Mouse (Mus musculus): ENCODE data around the gene Tbcd. TPM values are rescaled to one million over a fixed set of nuclear protein-coding genes. Genes with fewer than 3 reads are reported as not detected.
A peak's percentile ranks its signal among the peaks of the same experiment; 100 is the strongest.

Tbcd gene
- polyA plus RNA-seq, 1 experiment from 2014 or later = 39.2 TPM

DNA sequence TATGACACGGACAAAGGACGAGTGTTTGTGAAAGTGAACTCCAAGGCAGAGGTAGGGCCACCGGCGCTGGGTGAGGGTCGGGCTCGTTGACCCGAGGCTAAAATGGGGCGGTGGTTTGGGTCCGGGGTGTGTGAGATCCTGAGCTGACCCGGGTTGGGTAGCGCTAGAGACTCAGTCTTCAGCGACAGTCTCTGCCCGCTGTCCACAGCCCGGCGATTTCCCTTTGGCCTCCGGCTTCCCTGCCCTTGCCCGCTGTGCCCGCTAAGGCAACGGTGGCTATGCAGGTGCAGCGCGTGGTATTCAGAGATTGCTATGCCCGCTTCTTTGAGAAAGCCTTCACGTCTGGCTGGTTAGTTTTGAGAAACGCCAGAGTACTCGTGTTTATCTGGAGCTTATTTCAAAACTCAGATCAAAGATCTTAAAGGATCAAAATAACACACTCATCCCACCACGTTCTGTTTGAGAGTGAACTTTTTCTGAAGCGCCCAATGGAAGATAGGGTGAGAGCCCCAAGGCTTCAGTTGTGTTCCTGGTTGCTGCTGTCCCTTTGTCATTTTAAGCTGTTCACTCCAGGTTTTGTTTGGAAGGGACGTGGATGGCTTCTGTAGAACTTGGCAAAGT lies 30.1 kb upstream of the Tbcd start:
- H3K4me2 ChIP-seq (ENCODE audit: low read depth, low read length) = peak overlapping the region; percentile 69
- H3K9ac ChIP-seq (replicated peaks; ENCODE audit: low read depth, low read length) = peak overlapping the region; percentile 60
- ATAC-seq (ENCODE audit: low read depth) = peak; percentile 69
- H3K9me3 ChIP-seq (ENCODE audit: control insufficient read depth, low read length) = no peaks in the 10 kb centered on the region
- under 1% methylated on average over 27 of the region's 28 CpGs for WGBS
- H3K27me3 ChIP-seq (ENCODE audit: control insufficient read depth, insufficient read depth, low read length) = no peaks in the 10 kb centered on the region
- no peak overlapping the region for H3K27ac ChIP-seq (ENCODE audit: low read depth, low read length)
- peak overlapping the region; percentile 58 for H3K4me3 ChIP-seq (ENCODE audit: low read depth, low read length)
- no peaks in the 10 kb centered on the region for H3K4me1 ChIP-seq (ENCODE audit: control insufficient read depth, insufficient read depth, low read length)
- 0 out of 2 replicates have a peak, but pooled peaks cover 4% of the 10 kb centered on the region for H3K36me3 ChIP-seq (ENCODE audit: control insufficient read depth, insufficient read depth, low read length)

DNA sequence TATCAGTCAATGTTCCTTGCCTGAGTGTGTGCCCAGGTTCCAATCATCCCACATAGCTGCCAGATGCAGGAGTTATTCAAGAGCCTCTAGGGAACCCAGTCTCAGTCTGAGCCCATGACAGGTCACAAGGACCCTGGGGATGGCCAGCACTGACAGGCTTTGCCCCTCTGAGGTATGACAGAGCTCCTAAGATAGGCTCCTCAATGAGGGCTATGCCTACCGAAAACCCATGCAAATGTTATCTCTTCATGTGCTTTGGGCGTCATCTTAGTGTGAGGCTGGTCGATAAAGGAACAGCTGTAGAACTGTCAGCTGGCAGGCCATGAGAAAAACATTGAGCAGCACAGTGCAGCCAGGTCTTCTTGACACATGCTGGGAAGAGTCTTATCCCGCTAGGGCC lies 18.4 kb upstream of the Tbcd start:
- H3K4me1 ChIP-seq (ENCODE audit: control insufficient read depth, insufficient read depth, low read length) = peaks cover 8% of the 10 kb centered on the region
- WGBS = 91% methylated on average over 4 of the region's 4 CpGs
- H3K36me3 ChIP-seq (ENCODE audit: control insufficient read depth, insufficient read depth, low read length) = peaks cover 6% of the 10 kb centered on the region
- no peak overlapping the region for H3K4me3 ChIP-seq (ENCODE audit: low read depth, low read length)
- no peak overlapping the region for H3K27ac ChIP-seq (ENCODE audit: low read depth, low read length)
- no peaks in the 10 kb centered on the region for H3K9me3 ChIP-seq (ENCODE audit: control insufficient read depth, low read length)
- H3K4me2 ChIP-seq (ENCODE audit: low read depth, low read length) = no peak overlapping the region
- no peak overlapping the region for H3K9ac ChIP-seq (replicated peaks; ENCODE audit: low read depth, low read length)
- no peak for ATAC-seq (ENCODE audit: low read depth)
- H3K27me3 ChIP-seq (ENCODE audit: control insufficient read depth, insufficient read depth, low read length) = no peaks in the 10 kb centered on the region

DNA sequence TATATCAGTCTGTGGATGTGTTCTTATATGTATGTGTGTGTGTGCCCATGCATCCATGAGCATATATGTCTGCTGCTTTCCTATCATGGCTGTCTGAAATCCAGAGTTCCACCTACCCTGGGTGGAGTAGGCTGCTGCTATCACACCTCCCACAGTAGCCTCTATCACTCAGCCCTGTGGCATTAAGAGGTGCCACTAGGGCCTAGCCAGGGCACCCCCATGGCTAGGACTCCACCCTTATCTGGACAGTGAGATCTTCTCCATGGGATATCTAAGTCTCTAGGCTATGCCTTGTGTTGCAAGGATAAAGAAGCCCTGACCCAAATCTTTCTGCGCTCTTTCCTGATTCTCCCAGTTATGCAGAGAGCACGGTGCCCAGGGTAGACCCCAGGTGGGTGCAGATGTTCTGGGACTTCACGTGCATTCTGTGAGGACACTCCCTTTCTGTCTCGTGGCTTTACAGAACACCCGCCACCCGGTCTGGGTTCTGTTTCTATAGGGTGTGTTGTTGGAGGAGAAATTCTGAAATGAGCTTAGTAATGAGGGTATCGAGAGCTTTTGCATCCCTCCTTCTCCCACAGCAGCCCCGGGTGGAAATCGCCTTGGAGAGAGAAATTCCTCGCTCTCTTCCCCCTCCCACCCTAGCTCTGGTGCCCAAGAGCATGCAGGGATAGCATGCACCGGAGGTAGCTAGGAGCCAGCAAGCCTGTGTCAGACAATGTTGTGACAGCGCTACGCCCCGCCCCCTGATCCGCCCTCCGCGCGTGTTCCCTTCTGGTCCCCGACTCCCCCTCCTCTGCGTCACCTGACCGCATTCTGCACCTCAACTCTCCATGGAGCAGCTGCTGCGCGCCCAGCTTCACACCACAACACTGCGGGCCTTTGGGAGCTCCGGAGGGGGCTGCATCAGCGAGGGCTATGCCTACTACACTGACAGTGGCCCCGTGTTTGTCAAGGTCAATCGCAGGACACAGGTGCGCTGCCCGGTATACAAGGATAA lies 17.3 kb upstream of the Tbcd start, which contains the start of gene Fn3k:
Gene Fn3k, plus strand, starts transcription at position 758 of the 1,000 bp plus-strand sequence.
- peak within 1 kb of the TSS; percentile 66; the same call in 1 of the 2 replicates for H3K27ac ChIP-seq (ENCODE audit: low read depth, low read length)
- 6% methylated on average over 30 of the region's 30 CpGs for WGBS
- peak; percentile 98 for ATAC-seq (ENCODE audit: low read depth)
- H3K9me3 ChIP-seq (ENCODE audit: control insufficient read depth, low read length) = no peaks in the 10 kb centered on the region
- peak within 1 kb of the TSS; percentile 39 for H3K4me3 ChIP-seq (ENCODE audit: low read depth, low read length)
- H3K4me1 ChIP-seq (ENCODE audit: control insufficient read depth, insufficient read depth, low read length) = peaks cover 8% of the 10 kb centered on the region
- H3K9ac ChIP-seq (replicated peaks; ENCODE audit: low read depth, low read length) = peak within 1 kb of the TSS; percentile 30
- peaks cover 3% of the 10 kb centered on the region for H3K36me3 ChIP-seq (ENCODE audit: control insufficient read depth, insufficient read depth, low read length)
- H3K4me2 ChIP-seq (ENCODE audit: low read depth, low read length) = peak within 1 kb of the TSS; percentile 81
- no peaks in the 10 kb centered on the region for H3K27me3 ChIP-seq (ENCODE audit: control insufficient read depth, insufficient read depth, low read length)

DNA sequence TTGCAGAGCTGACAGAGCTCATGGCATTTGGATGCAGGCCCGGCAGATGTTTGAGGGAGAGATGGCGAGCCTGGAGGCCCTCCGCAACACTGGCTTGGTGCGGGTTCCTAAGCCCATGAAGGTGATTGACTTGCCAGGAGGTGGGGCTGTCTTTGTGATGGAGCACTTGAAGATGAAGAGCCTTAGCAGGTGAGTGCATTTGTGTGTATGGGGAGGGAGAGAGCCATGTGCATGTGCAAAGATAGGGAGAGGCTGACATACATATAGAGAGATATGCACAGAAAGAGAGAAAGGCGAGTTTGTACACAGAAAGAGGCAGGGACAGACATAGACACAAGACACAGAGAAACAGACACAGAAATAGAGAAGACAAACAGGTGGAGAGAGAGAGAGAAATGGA lies 14.5 kb upstream of the Tbcd start:
- Histone ChIP-seq H3K9ac (replicated peaks; ENCODE audit: low read depth, low read length) (no peak overlapping the region), H3K36me3 (ENCODE audit: control insufficient read depth, insufficient read depth, low read length) (no peaks in the 10 kb centered on the region), H3K4me3 (ENCODE audit: low read depth, low read length) (no peak overlapping the region), H3K4me1 (ENCODE audit: control insufficient read depth, insufficient read depth, low read length) (peaks cover 8% of the 10 kb centered on the region), H3K9me3 (ENCODE audit: control insufficient read depth, low read length) (no peaks in the 10 kb centered on the region), H3K4me2 (ENCODE audit: low read depth, low read length) (no peak overlapping the region), H3K27ac (ENCODE audit: low read depth, low read length) (no peak overlapping the region), H3K27me3 (ENCODE audit: control insufficient read depth, insufficient read depth, low read length) (no peaks in the 10 kb centered on the region)
- no peak for ATAC-seq (ENCODE audit: low read depth)
- WGBS = 83% methylated on average over 5 of the region's 5 CpGs

DNA sequence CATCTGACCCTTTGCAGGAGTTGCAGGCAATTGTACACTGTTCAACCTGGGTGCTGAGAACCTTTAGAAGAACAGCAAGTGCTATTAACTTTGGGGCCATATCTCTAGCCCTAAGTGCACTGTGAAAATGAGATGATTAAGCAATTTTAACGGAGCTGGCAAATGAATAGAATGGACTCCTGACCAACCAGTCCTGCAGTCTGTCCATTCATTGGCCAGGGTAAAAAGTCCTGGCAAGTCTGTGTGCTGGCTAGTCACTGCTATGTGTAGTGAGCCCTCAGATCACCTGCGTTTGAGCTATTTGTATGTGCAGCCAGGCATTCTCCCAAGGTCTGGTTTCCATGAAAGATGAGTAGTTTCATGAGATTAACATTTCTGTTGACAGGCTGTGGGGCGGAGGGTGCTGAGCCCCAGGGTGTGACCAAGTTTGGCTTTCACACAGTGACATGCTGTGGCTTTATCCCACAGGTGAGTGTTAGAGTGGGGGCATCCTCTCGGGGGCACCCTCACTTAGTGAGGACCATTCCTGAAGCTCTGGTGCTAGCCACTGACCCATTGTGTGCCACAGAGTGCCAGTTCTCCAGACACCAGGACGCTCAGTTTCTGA lies 12.0 kb upstream of the Tbcd start:
- no peak overlapping the region for H3K4me2 ChIP-seq (ENCODE audit: low read depth, low read length)
- no peaks in the 10 kb centered on the region for H3K9me3 ChIP-seq (ENCODE audit: control insufficient read depth, low read length)

DNA sequence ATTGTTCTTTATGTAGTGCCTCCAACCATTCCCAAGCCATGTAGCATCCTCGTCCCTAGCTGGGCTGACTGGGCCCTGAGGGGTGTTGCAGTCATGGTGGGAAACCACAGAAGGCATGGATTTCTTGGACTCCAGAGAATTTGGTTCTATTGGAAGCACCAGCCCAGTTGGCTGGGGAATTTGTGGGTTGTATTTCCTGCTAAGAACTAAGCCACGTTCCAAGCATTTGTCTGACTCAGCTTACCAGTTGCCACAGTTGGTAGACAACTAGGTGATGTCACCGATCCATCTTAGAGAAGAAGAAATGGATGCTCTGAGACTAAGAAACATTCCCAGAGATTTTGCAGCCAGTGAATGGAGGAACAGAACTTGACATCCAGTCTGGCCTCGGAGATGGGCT lies 10.1 kb upstream of the Tbcd start:
- WGBS = 90% methylated on average over 4 of the region's 4 CpGs
- H3K27me3 ChIP-seq (ENCODE audit: control insufficient read depth, insufficient read depth, low read length) = no peaks in the 10 kb centered on the region
- no peaks in the 10 kb centered on the region for H3K4me1 ChIP-seq (ENCODE audit: control insufficient read depth, insufficient read depth, low read length)
- no peaks in the 10 kb centered on the region for H3K36me3 ChIP-seq (ENCODE audit: control insufficient read depth, insufficient read depth, low read length)
- no peak overlapping the region for H3K4me2 ChIP-seq (ENCODE audit: low read depth, low read length)
- no peak overlapping the region for H3K27ac ChIP-seq (ENCODE audit: low read depth, low read length)
- no peak for ATAC-seq (ENCODE audit: low read depth)
- no peak overlapping the region for H3K9ac ChIP-seq (replicated peaks; ENCODE audit: low read depth, low read length)
- H3K9me3 ChIP-seq (ENCODE audit: control insufficient read depth, low read length) = no peaks in the 10 kb centered on the region
- H3K4me3 ChIP-seq (ENCODE audit: low read depth, low read length) = no peak overlapping the region

More for the DNA sequence above, 12.0 kb upstream of the Tbcd start:
- Histone ChIP-seq H3K27me3 (ENCODE audit: control insufficient read depth, insufficient read depth, low read length) (no peaks in the 10 kb centered on the region), H3K4me3 (ENCODE audit: low read depth, low read length) (no peak overlapping the region), H3K9ac (replicated peaks; ENCODE audit: low read depth, low read length) (no peak overlapping the region), H3K4me1 (ENCODE audit: control insufficient read depth, insufficient read depth, low read length) (no peaks in the 10 kb centered on the region), H3K27ac (ENCODE audit: low read depth, low read length) (no peak overlapping the region), H3K36me3 (ENCODE audit: control insufficient read depth, insufficient read depth, low read length) (no peaks in the 10 kb centered on the region)
- 78% methylated on average over 5 of the region's 5 CpGs for WGBS
- no peak for ATAC-seq (ENCODE audit: low read depth)

DNA sequence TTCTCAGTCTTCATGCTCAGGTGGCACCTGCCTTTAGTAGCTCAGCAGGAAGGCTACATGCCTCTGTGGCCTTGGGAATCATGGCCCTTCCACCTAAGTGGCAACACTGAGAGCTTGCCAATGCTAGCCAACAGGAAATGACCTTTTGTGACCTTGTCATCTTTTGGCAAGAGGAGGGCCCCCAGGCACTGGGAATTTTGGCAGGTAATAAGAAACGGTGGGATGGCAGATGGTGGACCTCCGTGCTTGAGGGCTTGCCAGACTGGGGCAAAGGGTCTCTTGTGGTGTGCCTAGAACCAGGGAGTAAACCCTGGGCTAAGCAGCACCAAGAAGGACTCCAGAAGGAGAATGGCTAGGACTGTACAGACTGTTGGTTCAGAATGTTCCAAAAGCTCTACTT lies 9.7 kb upstream of the Tbcd start:
- WGBS = 81% methylated on average over 2 of the region's 2 CpGs
- Histone ChIP-seq H3K27me3 (ENCODE audit: control insufficient read depth, insufficient read depth, low read length) (no peaks in the 10 kb centered on the region), H3K4me1 (ENCODE audit: control insufficient read depth, insufficient read depth, low read length) (no peaks in the 10 kb centered on the region)

DNA sequence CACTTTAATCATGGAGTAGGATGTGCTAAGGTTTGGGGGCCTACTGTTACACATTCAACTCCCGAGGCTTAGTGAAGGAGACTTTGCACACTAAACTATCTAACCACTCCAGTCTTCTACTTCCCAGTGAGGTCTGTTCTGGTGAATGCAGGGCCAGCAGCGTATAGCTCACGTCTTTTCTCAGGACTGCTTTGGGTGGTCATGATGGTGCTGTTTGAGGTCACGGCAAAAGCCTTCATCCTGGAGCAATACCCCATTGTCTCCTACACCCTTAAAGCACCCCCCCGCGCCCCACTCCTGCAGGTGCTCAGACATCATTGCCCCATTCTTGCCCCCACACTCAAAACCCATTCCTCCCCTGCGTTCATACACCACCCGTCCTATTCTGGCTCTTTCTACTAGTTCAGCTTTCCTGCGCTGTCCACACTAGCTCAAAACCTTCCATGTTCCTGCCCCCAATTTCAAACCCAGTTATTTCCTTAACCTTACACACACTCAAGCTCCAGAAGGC lies 478 bp upstream of the Tbcd start:
- H3K9me3 ChIP-seq (ENCODE audit: control insufficient read depth, low read length) = no peaks in the 10 kb centered on the region
- no peak overlapping the region for H3K9ac ChIP-seq (replicated peaks; ENCODE audit: low read depth, low read length)
- 0 out of 2 replicates have a peak, but pooled peaks cover 4% of the 10 kb centered on the region for H3K36me3 ChIP-seq (ENCODE audit: control insufficient read depth, insufficient read depth, low read length)
- peak; percentile 23; the same call in 1 of the 2 replicates for ATAC-seq (ENCODE audit: low read depth)
- peaks cover 13% of the 10 kb centered on the region for H3K4me1 ChIP-seq (ENCODE audit: control insufficient read depth, insufficient read depth, low read length)
- peak overlapping the region; percentile 75 for H3K4me2 ChIP-seq (ENCODE audit: low read depth, low read length)
- peak overlapping the region; percentile 74 for H3K4me3 ChIP-seq (ENCODE audit: low read depth, low read length)
- peak overlapping the region; percentile 76; the same call in 1 of the 2 replicates for H3K27ac ChIP-seq (ENCODE audit: low read depth, low read length)
- WGBS = 14% methylated on average over 9 of the region's 9 CpGs
- H3K27me3 ChIP-seq (ENCODE audit: control insufficient read depth, insufficient read depth, low read length) = no peaks in the 10 kb centered on the region

More for the DNA sequence above, 9.7 kb upstream of the Tbcd start:
- Histone ChIP-seq H3K36me3 (ENCODE audit: control insufficient read depth, insufficient read depth, low read length) (no peaks in the 10 kb centered on the region), H3K9ac (replicated peaks; ENCODE audit: low read depth, low read length) (no peak overlapping the region), H3K4me2 (ENCODE audit: low read depth, low read length) (no peak overlapping the region), H3K27ac (ENCODE audit: low read depth, low read length) (no peak overlapping the region), H3K4me3 (ENCODE audit: low read depth, low read length) (no peak overlapping the region), H3K9me3 (ENCODE audit: control insufficient read depth, low read length) (no peaks in the 10 kb centered on the region)
- no peak for ATAC-seq (ENCODE audit: low read depth)
